Mouse (Mus musculus): ENCODE data around the gene Lrrc46. TPM values are rescaled to one million over a fixed set of nuclear protein-coding genes. Genes with fewer than 3 reads are reported as not detected.

Lrrc46 gene
- polyA plus RNA-seq (2015; fragmentation: Nextera tagmentation; extraction: Ambion mirVana) = 0.41 TPM in 2 replicates

DNA sequence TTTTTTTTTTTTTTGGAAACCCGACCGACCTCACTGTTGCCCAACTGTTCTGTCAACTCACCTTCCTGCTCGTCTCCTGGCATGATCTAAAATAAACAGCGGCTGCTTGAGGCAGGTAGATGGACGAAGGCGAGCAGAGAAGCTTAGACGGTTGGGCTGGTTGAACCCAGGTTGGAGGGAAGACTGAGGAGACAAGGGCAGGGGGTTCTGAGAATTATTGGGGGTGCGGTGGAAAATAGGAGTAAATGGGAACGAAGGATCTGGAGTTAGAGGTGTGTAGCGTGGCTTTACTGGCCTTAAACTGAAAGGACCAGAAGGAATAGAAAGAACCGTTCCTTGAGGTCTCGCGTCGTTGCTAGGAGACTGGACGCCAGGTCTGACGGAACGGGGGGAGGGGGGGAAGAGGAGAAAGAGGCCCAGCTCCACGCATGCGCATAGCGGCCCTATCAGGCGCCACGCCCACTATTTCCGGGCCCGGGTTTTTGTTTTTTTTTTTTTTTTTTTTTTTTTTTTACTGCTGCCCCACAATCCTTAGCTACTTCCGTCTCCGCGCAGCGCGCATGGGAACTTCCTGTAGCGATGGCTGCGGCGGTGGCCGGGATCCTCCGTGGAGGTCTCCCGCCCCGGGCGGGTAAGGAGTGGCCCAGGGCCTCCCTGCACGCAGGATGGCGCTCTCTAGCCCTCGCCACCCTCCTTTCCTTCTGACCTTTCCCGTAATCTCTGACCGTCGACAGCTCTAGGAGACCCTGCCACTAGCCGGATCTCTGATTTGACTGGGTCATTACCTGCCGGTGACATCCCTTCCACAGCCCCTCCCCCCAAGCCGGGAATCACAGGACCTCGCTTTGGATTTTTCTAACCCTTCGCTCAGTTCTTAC is at the start of gene Lrrc46, which contains the start of gene Mrpl10:
Gene Lrrc46, minus strand, starts transcription at position 386 of the 878 bp plus-strand sequence.
Gene Mrpl10, plus strand, starts transcription at position 539 of the 878 bp plus-strand sequence.

DNA sequence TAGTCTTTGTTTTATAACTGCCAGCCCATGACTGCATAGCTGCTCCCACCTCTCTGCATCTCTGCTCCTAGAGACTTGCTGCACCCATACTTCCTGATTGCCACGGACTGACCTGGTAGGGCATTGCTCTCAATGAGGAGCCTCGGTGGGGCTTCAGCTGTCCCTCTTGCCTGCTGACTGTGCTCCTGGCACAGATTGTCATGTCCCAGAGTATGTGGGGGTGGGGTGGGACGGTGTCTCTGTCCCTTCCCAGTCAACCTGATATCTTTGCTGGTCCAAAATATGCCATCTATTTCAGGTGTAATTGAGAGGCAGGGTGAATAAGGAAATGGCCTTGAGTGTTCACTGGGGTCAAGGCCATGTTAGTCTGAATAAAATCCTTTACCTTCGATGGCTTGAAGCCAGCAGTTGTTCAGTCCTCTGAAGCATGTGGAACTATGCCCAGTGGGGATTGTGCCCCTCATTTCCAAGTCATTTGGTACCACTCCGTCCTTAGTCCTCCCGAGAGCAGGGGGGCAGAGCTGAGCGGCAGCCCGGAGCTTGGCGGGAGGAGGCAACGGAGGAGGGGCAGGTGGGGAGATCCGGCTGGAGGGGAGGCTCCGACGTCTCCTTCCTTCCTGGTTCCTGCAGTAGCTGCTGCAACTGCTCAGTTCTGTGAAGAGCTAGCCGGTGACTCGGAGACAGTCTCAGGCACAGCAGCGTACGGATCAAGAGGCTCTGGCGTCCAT is 9.2 kb upstream of the Lrrc46 start, which contains the start of gene Osbpl7:
Gene Osbpl7, plus strand, starts transcription at position 413 of the 728 bp plus-strand sequence.

DNA sequence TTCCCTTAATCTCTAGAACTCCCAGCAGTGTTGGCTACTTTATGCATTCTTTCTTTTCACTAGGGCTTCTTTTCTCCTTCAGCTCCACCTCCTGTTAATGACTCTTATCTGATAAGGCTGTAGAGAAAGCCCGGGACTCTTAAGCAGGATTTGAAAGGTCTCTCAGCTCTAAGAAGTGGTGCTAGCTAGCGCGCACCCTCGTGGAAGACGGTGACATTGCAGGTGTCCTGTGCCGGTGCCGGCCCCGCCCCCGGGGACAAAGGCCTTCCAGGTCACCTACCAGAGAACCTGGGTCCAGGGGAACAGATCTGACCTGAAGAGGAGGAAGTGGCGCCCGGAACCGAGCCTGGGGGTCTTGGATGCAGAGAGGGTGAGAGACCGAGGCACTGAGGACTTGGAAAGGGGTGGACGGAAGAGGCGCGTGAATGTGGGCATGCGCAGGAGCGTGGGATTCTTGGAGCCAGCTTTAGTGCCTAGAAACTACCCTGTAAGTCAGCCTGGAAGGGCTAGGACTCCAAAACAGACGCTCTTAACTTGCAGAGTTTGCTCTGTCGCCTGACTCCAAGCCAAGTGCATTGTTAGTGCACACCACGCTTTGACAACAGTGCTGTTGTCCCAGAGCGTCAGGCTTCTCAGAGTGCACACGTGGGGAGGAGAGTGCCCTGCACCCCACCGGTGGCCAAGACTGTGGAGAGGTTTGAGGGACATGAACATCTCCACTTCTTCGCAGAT is 11.4 kb downstream of the Lrrc46 start, which contains the start of gene Scrn2:
Gene Scrn2, plus strand, starts transcription at position 253 of the 732 bp plus-strand sequence.

DNA sequence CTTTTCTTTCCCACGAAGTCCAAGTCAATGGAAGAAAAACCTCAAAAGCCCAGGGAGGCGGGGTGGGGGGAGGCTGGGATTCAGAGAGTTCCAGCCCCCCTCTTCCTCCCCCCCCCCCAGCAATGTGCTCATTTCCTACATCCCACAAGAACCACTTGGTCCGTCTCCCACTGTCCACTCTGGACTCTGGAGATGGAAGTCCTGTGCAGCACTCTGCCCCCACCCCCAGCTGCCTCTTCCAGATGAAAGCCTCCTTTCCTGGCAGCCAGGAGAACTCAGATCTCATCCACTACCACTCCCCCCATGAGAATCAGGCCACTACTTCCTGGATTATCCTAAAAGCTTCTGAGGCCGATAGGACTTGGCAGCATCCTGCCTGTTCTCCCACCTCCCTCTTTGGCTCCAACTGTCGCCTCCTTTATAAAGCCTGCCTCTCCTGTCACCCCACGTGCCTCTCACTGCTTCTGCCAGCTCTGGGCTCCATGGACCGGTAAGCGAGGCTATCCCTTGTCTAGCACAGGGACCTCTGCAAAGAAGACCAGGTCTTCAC is 28.0 kb downstream of the Lrrc46 start, which contains the start of gene Sp6:
Gene Sp6, plus strand, starts transcription at position 274 of the 550 bp plus-strand sequence.

Other genes with a start within 250 kb of the Lrrc46 start
- gene Nfe2l1, start 211.4 kb downstream of the Lrrc46 start, polyA plus RNA-seq (2015; fragmentation: Nextera tagmentation; extraction: Ambion mirVana) = 18.3 and 22.8 TPM in 2 replicates
- gene Copz2, start 191.5 kb downstream of the Lrrc46 start, polyA plus RNA-seq (2015; fragmentation: Nextera tagmentation; extraction: Ambion mirVana) = 33.8 and 42.6 TPM in 2 replicates
- 44.2 and 45.6 TPM in 2 replicates for gene Cdk5rap3, start 124.9 kb downstream of the Lrrc46 start, polyA plus RNA-seq (2015; fragmentation: Nextera tagmentation; extraction: Ambion mirVana)
- gene Prr15l, start 113.3 kb downstream of the Lrrc46 start, polyA plus RNA-seq (2015; fragmentation: Nextera tagmentation; extraction: Ambion mirVana) = 3.2 and 4.4 TPM in 2 replicates
- gene Pnpo, start 97.4 kb downstream of the Lrrc46 start, polyA plus RNA-seq (2015; fragmentation: Nextera tagmentation; extraction: Ambion mirVana) = 410 and 492 TPM in 2 replicates
- gene Sp2, start 58.4 kb downstream of the Lrrc46 start, polyA plus RNA-seq (2015; fragmentation: Nextera tagmentation; extraction: Ambion mirVana) = 14.4 and 14.5 TPM in 2 replicates
- 0.11 TPM in 1 of 2 replicates, not detected in the other for gene Sp6, start 28.0 kb downstream of the Lrrc46 start, polyA plus RNA-seq (2015; fragmentation: Nextera tagmentation; extraction: Ambion mirVana)
- 6.8 and 8.7 TPM in 2 replicates for gene Scrn2, start 11.5 kb downstream of the Lrrc46 start, polyA plus RNA-seq (2015; fragmentation: Nextera tagmentation; extraction: Ambion mirVana)
- 41.0 and 45.8 TPM in 2 replicates for gene Mrpl10, start 153 bp upstream of the Lrrc46 start, polyA plus RNA-seq (2015; fragmentation: Nextera tagmentation; extraction: Ambion mirVana)
- gene Osbpl7, start 9.2 kb upstream of the Lrrc46 start, polyA plus RNA-seq (2015; fragmentation: Nextera tagmentation; extraction: Ambion mirVana) = 4.7 and 7.1 TPM in 2 replicates
- 0.41 and 0.92 TPM in 2 replicates for gene Tbx21, start 73.9 kb upstream of the Lrrc46 start, polyA plus RNA-seq (2015; fragmentation: Nextera tagmentation; extraction: Ambion mirVana)
- 3.0 and 4.4 TPM in 2 replicates for gene Tbkbp1, start 110.1 kb upstream of the Lrrc46 start, polyA plus RNA-seq (2015; fragmentation: Nextera tagmentation; extraction: Ambion mirVana)
- gene Kpnb1, start 146.5 kb upstream of the Lrrc46 start, polyA plus RNA-seq (2015; fragmentation: Nextera tagmentation; extraction: Ambion mirVana) = 27.6 and 28.1 TPM in 2 replicates
- 26.6 and 32.3 TPM in 2 replicates for gene Npepps, start 239.2 kb upstream of the Lrrc46 start, polyA plus RNA-seq (2015; fragmentation: Nextera tagmentation; extraction: Ambion mirVana)